Mouse (Mus musculus): ENCODE measurements around the gene Klhl29. TPM values are rescaled to one million over a fixed set of nuclear protein-coding genes. Genes with fewer than 3 reads are reported as not detected.
A peak's percentile ranks its signal among the peaks of the same experiment; 100 is the strongest.

The Klhl29 gene
- polyA plus RNA-seq, 1 experiment from 2014 or later, result 8.5 TPM

DNA sequence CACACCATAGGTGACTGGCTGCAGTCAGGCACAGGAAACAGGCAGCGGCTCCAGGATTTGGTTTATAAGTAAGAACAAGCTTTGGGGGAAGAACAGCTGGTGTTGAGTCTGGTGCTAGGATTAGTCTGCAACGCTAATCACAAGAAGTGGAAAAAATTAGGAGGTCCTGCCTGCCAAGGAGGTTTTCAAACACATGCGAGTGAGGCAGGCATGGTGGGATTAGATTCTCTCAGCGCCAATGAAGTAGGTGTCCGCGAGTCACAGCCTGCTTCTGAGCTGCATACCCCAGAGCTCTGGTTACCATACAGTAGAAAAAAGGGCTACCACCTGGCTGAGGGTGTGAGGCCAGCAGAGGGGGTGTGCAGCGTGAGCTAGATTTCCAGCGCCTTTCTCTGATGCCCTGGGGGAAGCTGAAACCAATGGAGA is 101.0 kb downstream of the Klhl29 start:
- Histone ChIP-seq H3K9me3 (replicated peaks; ENCODE audit: control insufficient read depth, low read length) (no peaks in the 10 kb centered on the region), H3K36me3 (ENCODE audit: control insufficient read depth, insufficient read depth, low read length) (no peaks in the 10 kb centered on the region), H3K4me3 (ENCODE audit: low read depth, low read length) (no peak overlapping the region), H3K9ac (ENCODE audit: low read length) (no peak overlapping the region), H3K4me1 (ENCODE audit: control insufficient read depth, insufficient read depth, low read length) (peaks cover 34% of the 10 kb centered on the region), H3K4me2 (ENCODE audit: low read length) (no peak overlapping the region), H3K27me3 (replicated peaks; ENCODE audit: control insufficient read depth, insufficient read depth, low read length) (no peaks in the 10 kb centered on the region), H3K27ac (ENCODE audit: low read depth, low read length) (peak overlapping the region; percentile 85)
- peak; percentile 90 for DNase-seq (ENCODE audit: low spot score)
- WGBS, result 37% methylated on average over 8 of the region's 8 CpGs
- peak; percentile 82 for ATAC-seq

DNA sequence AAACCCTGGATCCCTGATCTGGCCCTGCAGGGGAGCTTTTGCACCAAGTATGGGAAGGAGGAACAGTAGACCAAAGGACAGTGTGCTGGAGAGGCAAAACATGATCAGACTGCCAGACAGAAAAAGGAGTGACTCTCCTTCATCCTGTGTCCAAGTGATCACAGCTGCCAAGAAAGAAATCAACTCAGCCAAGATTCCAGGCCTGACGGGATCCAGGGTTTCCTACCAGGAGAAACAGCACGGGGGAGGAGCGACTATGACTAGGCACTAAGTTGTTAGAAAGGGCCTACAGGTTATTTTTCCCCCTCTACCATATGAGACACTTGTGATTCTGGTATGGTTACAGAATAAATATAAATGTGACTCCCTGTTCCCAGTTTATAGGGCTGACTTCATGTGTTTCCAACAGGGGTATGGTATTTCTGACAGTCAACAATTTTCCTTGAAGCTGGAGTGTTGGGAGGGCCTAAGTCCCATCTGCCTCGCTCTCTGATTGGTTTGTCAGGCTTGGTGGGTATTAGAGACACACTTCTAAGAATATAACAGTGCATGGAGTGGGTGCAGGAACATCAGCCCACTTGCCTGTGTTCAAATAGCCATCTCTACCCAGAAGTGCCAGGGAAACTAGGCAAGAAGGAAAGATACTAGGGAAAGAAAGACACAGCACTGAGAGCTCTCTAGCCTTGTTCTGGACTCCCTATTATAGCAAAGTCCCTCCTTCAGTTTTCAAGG is 102.0 kb downstream of the Klhl29 start:
- H3K9ac ChIP-seq (ENCODE audit: low read length), result no peak overlapping the region
- 83% methylated on average over 4 of the region's 4 CpGs for WGBS
- no peak overlapping the region for H3K4me3 ChIP-seq (ENCODE audit: low read depth, low read length)
- H3K4me1 ChIP-seq (ENCODE audit: control insufficient read depth, insufficient read depth, low read length), result peaks cover 44% of the 10 kb centered on the region
- H3K27ac ChIP-seq (ENCODE audit: low read depth, low read length), result peak overlapping the region; percentile 85
- no peaks in the 10 kb centered on the region for H3K9me3 ChIP-seq (replicated peaks; ENCODE audit: control insufficient read depth, low read length)
- no peaks in the 10 kb centered on the region for H3K36me3 ChIP-seq (ENCODE audit: control insufficient read depth, insufficient read depth, low read length)
- DNase-seq (ENCODE audit: low spot score), result peak; percentile 23
- no peak for ATAC-seq
- H3K27me3 ChIP-seq (replicated peaks; ENCODE audit: control insufficient read depth, insufficient read depth, low read length), result no peaks in the 10 kb centered on the region
- no peak overlapping the region for H3K4me2 ChIP-seq (ENCODE audit: low read length)

DNA sequence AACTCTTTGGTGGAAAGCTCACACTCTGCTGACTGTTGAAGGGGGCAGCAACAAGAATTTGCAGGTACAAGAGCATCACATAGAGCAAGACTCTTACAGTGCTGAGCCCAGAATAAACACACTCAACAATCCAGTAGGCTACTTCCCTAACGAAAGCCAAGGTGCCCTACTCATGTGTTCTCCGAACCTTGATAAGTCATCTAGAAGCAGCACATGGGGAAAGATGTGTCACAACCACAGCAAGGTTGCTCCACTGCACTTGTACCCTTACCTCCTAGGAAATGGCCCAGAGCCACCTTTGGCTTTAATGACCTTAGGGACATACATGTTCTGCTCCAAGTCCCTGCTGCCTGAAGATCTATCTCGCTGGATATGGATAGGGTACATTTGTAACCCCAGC is 105.0 kb downstream of the Klhl29 start:
- Histone ChIP-seq H3K36me3 (ENCODE audit: control insufficient read depth, insufficient read depth, low read length) (no peaks in the 10 kb centered on the region), H3K9me3 (replicated peaks; ENCODE audit: control insufficient read depth, low read length) (no peaks in the 10 kb centered on the region), H3K4me3 (ENCODE audit: low read depth, low read length) (no peak overlapping the region), H3K27ac (ENCODE audit: low read depth, low read length) (peak overlapping the region; percentile 33; the same call in 1 of the 2 replicates), H3K4me1 (ENCODE audit: control insufficient read depth, insufficient read depth, low read length) (peaks cover 51% of the 10 kb centered on the region), H3K4me2 (ENCODE audit: low read length) (no peak overlapping the region), H3K9ac (ENCODE audit: low read length) (no peak overlapping the region), H3K27me3 (replicated peaks; ENCODE audit: control insufficient read depth, insufficient read depth, low read length) (no peaks in the 10 kb centered on the region)
- DNase-seq (ENCODE audit: low spot score), result no peak
- no peak for ATAC-seq
- 93% methylated on average over 3 of the region's 3 CpGs for WGBS

DNA sequence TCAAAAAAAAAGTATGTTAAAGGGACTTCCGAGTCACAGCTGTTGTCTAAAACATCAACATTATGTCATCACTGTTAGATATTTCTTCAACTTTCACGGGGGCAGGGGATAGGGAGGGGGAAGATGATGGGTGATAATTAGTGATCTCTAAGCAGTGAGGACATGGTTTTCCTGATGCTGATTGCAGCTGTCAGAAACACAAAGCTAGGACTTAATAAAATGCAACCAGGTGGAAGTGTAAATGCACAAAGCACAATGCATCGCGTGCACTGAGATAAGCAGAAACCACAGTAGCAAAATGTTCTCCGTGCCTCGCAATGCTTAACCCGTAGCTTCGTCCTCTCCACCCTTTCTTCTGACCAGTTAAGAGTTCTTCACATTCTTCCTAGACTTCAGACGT is 105.5 kb downstream of the Klhl29 start:
- peaks cover 46% of the 10 kb centered on the region for H3K4me1 ChIP-seq (ENCODE audit: control insufficient read depth, insufficient read depth, low read length)
- WGBS, result 44% methylated on average over 9 of the region's 9 CpGs
- no peaks in the 10 kb centered on the region for H3K36me3 ChIP-seq (ENCODE audit: control insufficient read depth, insufficient read depth, low read length)
- no peak overlapping the region for H3K9ac ChIP-seq (ENCODE audit: low read length)
- peak overlapping the region; percentile 33; the same call in 1 of the 2 replicates for H3K27ac ChIP-seq (ENCODE audit: low read depth, low read length)
- DNase-seq (ENCODE audit: low spot score) (no peak), ATAC-seq (no peak)
- no peak overlapping the region for H3K4me2 ChIP-seq (ENCODE audit: low read length)
- no peaks in the 10 kb centered on the region for H3K9me3 ChIP-seq (replicated peaks; ENCODE audit: control insufficient read depth, low read length)
- H3K27me3 ChIP-seq (replicated peaks; ENCODE audit: control insufficient read depth, insufficient read depth, low read length), result no peaks in the 10 kb centered on the region
- no peak overlapping the region for H3K4me3 ChIP-seq (ENCODE audit: low read depth, low read length)

DNA sequence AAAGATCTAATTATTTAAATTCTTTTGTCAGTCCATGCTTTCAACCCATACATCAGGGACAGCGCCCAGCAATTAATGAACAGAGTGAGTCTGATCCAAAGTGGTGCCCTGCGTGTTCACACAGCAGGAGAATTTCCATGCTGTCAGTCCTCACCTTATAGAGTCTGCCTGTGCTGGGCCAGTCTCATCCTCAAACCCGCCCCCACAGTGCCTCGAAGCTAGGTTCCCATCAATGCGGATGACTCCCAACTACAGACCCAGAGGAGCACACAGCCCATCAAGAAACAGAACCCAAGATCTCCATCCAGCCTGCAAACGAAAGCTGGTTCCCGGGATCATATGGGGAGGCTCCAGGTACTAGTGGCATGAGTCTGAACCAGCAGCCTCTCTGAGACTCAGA is 106.4 kb downstream of the Klhl29 start:
- DNase-seq (ENCODE audit: low spot score), result peak; percentile 31
- WGBS, result 44% methylated on average over 7 of the region's 7 CpGs
- peaks cover 38% of the 10 kb centered on the region for H3K4me1 ChIP-seq (ENCODE audit: control insufficient read depth, insufficient read depth, low read length)

DNA sequence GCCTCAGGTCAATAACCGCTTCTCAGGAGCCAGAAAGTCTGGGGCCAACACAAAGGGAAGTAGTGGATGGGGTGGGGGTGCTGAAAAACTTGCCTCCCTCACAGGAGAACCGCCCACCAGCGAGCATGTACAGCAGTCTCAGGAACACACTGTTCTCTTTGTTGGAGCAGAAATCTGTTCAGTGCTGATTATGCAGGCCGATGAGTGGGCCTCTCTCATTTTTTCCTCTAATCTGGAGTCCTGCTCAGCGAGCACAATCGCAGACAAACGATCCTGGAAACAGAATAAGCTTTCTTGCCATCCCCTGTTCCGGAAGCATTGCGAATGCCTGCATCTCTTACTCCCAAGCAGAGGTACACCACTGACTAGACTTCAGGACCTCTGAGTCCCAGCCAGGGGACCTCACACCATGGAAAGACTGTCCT is 107.3 kb downstream of the Klhl29 start:
- no peaks in the 10 kb centered on the region for H3K36me3 ChIP-seq (ENCODE audit: control insufficient read depth, insufficient read depth, low read length)
- H3K27ac ChIP-seq (ENCODE audit: low read depth, low read length), result peak overlapping the region; percentile 76
- 5% methylated on average over 9 of the region's 9 CpGs for WGBS
- no peaks in the 10 kb centered on the region for H3K27me3 ChIP-seq (replicated peaks; ENCODE audit: control insufficient read depth, insufficient read depth, low read length)
- peak overlapping the region; percentile 51 for H3K9ac ChIP-seq (ENCODE audit: low read length)
- peak; percentile 77 for ATAC-seq
- peaks cover 34% of the 10 kb centered on the region for H3K4me1 ChIP-seq (ENCODE audit: control insufficient read depth, insufficient read depth, low read length)
- H3K4me2 ChIP-seq (ENCODE audit: low read length), result peak overlapping the region; percentile 21
- H3K4me3 ChIP-seq (ENCODE audit: low read depth, low read length), result no peak overlapping the region
- H3K9me3 ChIP-seq (replicated peaks; ENCODE audit: control insufficient read depth, low read length), result no peaks in the 10 kb centered on the region
- peak; percentile 77 for DNase-seq (ENCODE audit: low spot score)

More for the DNA sequence above, 106.4 kb downstream of the Klhl29 start:
- Histone ChIP-seq H3K9ac (ENCODE audit: low read length) (0 out of 2 replicates have a peak overlapping the region, but pooled peaks have one; percentile 5), H3K27me3 (replicated peaks; ENCODE audit: control insufficient read depth, insufficient read depth, low read length) (no peaks in the 10 kb centered on the region), H3K27ac (ENCODE audit: low read depth, low read length) (peak overlapping the region; percentile 44; the same call in 1 of the 2 replicates), H3K4me2 (ENCODE audit: low read length) (no peak overlapping the region), H3K4me3 (ENCODE audit: low read depth, low read length) (no peak overlapping the region), H3K36me3 (ENCODE audit: control insufficient read depth, insufficient read depth, low read length) (no peaks in the 10 kb centered on the region), H3K9me3 (replicated peaks; ENCODE audit: control insufficient read depth, low read length) (no peaks in the 10 kb centered on the region)
- no peak for ATAC-seq

DNA sequence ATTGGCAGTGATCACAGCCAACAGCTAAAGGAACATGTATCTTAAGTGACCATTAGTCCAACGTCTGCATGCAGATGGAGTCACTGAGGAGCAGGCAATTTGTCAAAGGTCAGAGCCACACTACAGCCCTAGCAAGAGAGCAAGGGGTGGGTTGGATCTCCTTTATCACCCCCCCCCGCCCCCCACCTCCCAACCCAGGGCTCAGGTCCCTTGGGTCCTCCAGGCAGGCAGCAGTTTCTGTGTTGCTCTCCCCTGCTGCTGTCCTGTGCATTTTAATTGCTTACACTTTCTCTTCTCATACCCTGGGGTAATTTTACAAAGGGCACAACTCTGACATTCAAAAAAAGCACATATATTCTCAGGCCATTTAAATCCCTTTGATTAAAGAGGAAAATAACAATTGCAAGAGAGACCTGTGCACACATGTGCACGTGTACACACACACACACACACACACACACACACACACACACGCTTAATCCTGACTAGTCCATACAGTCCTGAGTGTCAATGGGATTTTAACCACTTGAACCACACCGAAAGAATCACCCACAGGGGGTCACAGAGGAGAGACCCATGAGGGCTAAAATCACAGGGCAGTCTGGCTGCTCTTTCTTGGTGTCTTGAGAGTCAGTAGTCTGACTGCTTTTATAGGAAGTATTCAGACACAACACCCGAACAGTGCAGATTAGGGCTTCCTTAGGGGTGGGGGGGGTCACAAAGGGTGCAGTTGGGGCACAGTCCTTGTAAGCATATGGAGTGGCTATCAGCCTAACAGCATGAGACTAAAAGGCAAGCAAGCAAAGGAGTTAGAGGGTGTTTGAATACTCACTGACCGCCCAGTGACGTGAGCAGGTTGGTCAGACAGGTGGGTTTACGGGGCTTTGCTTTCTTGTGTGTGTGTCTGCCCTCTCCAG is 108.0 kb downstream of the Klhl29 start:
- H3K4me3 ChIP-seq (ENCODE audit: low read depth, low read length), result no peak overlapping the region
- ATAC-seq (peak; percentile 21; the same call in 1 of the 2 replicates), DNase-seq (ENCODE audit: low spot score) (no peak)
- no peaks in the 10 kb centered on the region for H3K9me3 ChIP-seq (replicated peaks; ENCODE audit: control insufficient read depth, low read length)
- H3K4me2 ChIP-seq (ENCODE audit: low read length), result peak overlapping the region; percentile 21; the same call in 1 of the 2 replicates
- H3K36me3 ChIP-seq (ENCODE audit: control insufficient read depth, insufficient read depth, low read length), result no peaks in the 10 kb centered on the region
- peaks cover 34% of the 10 kb centered on the region for H3K4me1 ChIP-seq (ENCODE audit: control insufficient read depth, insufficient read depth, low read length)
- H3K27ac ChIP-seq (ENCODE audit: low read depth, low read length), result peak overlapping the region; percentile 76
- WGBS, result 39% methylated on average over 9 of the region's 9 CpGs
- no peaks in the 10 kb centered on the region for H3K27me3 ChIP-seq (replicated peaks; ENCODE audit: control insufficient read depth, insufficient read depth, low read length)
- H3K9ac ChIP-seq (ENCODE audit: low read length), result peak overlapping the region; percentile 51

DNA sequence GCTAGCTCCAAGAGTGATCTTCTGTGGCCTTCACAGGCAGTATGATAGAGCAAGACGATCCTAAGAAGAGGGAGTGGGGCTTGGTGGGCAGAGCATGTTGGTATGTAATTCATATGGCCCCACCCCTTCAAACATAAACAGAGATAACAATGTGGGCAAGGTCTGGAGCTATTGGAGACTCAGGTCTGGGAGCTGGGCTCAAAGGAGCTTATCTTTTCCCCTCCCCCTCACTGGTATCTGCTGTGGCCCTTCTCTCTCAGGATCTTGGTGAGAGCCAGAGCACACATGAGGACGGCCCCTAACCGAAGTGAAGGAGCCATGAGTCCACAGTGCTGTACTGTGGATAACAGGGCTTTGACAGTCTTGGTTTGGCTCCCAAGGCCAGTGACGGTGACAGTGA is 108.7 kb downstream of the Klhl29 start:
- no peaks in the 10 kb centered on the region for H3K9me3 ChIP-seq (replicated peaks; ENCODE audit: control insufficient read depth, low read length)
- 85% methylated on average over 4 of the region's 4 CpGs for WGBS
- DNase-seq (ENCODE audit: low spot score), result no peak
- peaks cover 34% of the 10 kb centered on the region for H3K4me1 ChIP-seq (ENCODE audit: control insufficient read depth, insufficient read depth, low read length)
- no peak overlapping the region for H3K9ac ChIP-seq (ENCODE audit: low read length)
- H3K27ac ChIP-seq (ENCODE audit: low read depth, low read length), result no peak overlapping the region
- no peak overlapping the region for H3K4me2 ChIP-seq (ENCODE audit: low read length)
- H3K4me3 ChIP-seq (ENCODE audit: low read depth, low read length), result no peak overlapping the region
- ATAC-seq, result no peak
- H3K27me3 ChIP-seq (replicated peaks; ENCODE audit: control insufficient read depth, insufficient read depth, low read length), result no peaks in the 10 kb centered on the region
- no peaks in the 10 kb centered on the region for H3K36me3 ChIP-seq (ENCODE audit: control insufficient read depth, insufficient read depth, low read length)

Data from forebrain, embryonic 14.5 days (tissue).